Mouse (Mus musculus): ENCODE results near the gene Atg2b. TPM values are rescaled to one million over a fixed set of nuclear protein-coding genes. Genes with fewer than 3 reads are reported as not detected.

Gene Atg2b
- polyA plus RNA-seq, 1 experiment from 2014 or later = 8.4 TPM

- 30% methylated on average over 1 of the region's 1 CpGs for WGBS
- no peak for ATAC-seq (replicated peaks; ENCODE audit: low FRiP score, low read depth)
Observed at GRCm38 (mm10) chr12:105724616-105725015, 39.6 kb upstream of the Atg2b start.

GRCm38 (mm10) chr12:105722657-105723056 lies 37.6 kb upstream of the Atg2b start:
- no peak for ATAC-seq (replicated peaks; ENCODE audit: low FRiP score, low read depth)
- Histone ChIP-seq H3K9me3 (replicated peaks; ENCODE audit: low read length) (no peaks in the 10 kb centered on the region), H3K27ac (no peak overlapping the region), H3K4me3 (replicated peaks; ENCODE audit: low read depth, low read length) (no peak overlapping the region), H3K9ac (ENCODE audit: low read depth, low read length) (no peak overlapping the region), H3K36me3 (ENCODE audit: insufficient read depth, low read length) (no peaks in the 10 kb centered on the region), H3K27me3 (ENCODE audit: insufficient read depth, low read length) (no peaks in the 10 kb centered on the region), H3K4me1 (replicated peaks; ENCODE audit: insufficient read depth, low read length) (no peaks in the 10 kb centered on the region), H3K4me2 (ENCODE audit: low read length) (no peak overlapping the region)
- peak; percentile 86 for DNase-seq (ENCODE audit: low spot score)
- 3% methylated on average over 5 of the region's 5 CpGs for WGBS
- peak; percentile 87 for TF ChIP-seq CTCF (IDR thresholded peaks at IDR 0.05; ENCODE audit: low read depth)

More at GRCm38 (mm10) chr12:105724616-105725015, 39.6 kb upstream of the Atg2b start:
- Histone ChIP-seq H3K4me3 (replicated peaks; ENCODE audit: low read depth, low read length) (no peak overlapping the region), H3K4me1 (replicated peaks; ENCODE audit: insufficient read depth, low read length) (no peaks in the 10 kb centered on the region), H3K4me2 (ENCODE audit: low read length) (no peak overlapping the region), H3K36me3 (ENCODE audit: insufficient read depth, low read length) (no peaks in the 10 kb centered on the region), H3K9ac (ENCODE audit: low read depth, low read length) (no peak overlapping the region), H3K27ac (no peak overlapping the region), H3K9me3 (replicated peaks; ENCODE audit: low read length) (no peaks in the 10 kb centered on the region), H3K27me3 (ENCODE audit: insufficient read depth, low read length) (no peaks in the 10 kb centered on the region)
- no peak for TF ChIP-seq CTCF (IDR thresholded peaks at IDR 0.05; ENCODE audit: low read depth)
- no peak for DNase-seq (ENCODE audit: low spot score)

GRCm38 (mm10) chr12:105721452-105722132 lies 36.6 kb upstream of the Atg2b start:
- WGBS = 63% methylated on average over 14 of the region's 14 CpGs
- Histone ChIP-seq H3K9me3 (replicated peaks; ENCODE audit: low read length) (no peaks in the 10 kb centered on the region), H3K4me3 (replicated peaks; ENCODE audit: low read depth, low read length) (no peak overlapping the region), H3K9ac (ENCODE audit: low read depth, low read length) (no peak overlapping the region), H3K4me2 (ENCODE audit: low read length) (no peak overlapping the region), H3K27me3 (ENCODE audit: insufficient read depth, low read length) (no peaks in the 10 kb centered on the region), H3K27ac (no peak overlapping the region), H3K36me3 (ENCODE audit: insufficient read depth, low read length) (no peaks in the 10 kb centered on the region), H3K4me1 (replicated peaks; ENCODE audit: insufficient read depth, low read length) (no peaks in the 10 kb centered on the region)
- no peak for ATAC-seq (replicated peaks; ENCODE audit: low FRiP score, low read depth)
- no peak for TF ChIP-seq CTCF (IDR thresholded peaks at IDR 0.05; ENCODE audit: low read depth)
- DNase-seq (ENCODE audit: low spot score) = no peak

GRCm38 (mm10) chr12:105720196-105720595 lies 35.2 kb upstream of the Atg2b start:
- Histone ChIP-seq H3K36me3 (ENCODE audit: insufficient read depth, low read length) (no peaks in the 10 kb centered on the region), H3K27ac (no peak overlapping the region), H3K4me3 (replicated peaks; ENCODE audit: low read depth, low read length) (no peak overlapping the region), H3K9me3 (replicated peaks; ENCODE audit: low read length) (no peaks in the 10 kb centered on the region), H3K4me2 (ENCODE audit: low read length) (no peak overlapping the region), H3K27me3 (ENCODE audit: insufficient read depth, low read length) (no peaks in the 10 kb centered on the region), H3K4me1 (replicated peaks; ENCODE audit: insufficient read depth, low read length) (no peaks in the 10 kb centered on the region), H3K9ac (ENCODE audit: low read depth, low read length) (no peak overlapping the region)
- TF ChIP-seq CTCF (IDR thresholded peaks at IDR 0.05; ENCODE audit: low read depth) = no peak
- ATAC-seq (replicated peaks; ENCODE audit: low FRiP score, low read depth) (no peak), DNase-seq (ENCODE audit: low spot score) (no peak)
- 63% methylated on average over 3 of the region's 3 CpGs for WGBS

- TF ChIP-seq CTCF (IDR thresholded peaks at IDR 0.05; ENCODE audit: low read depth) = no peak
- no peaks in the 10 kb centered on the region for H3K36me3 ChIP-seq (ENCODE audit: insufficient read depth, low read length)
- no peaks in the 10 kb centered on the region for H3K9me3 ChIP-seq (replicated peaks; ENCODE audit: low read length)
- no peak for DNase-seq (ENCODE audit: low spot score)
- no peak overlapping the region for H3K27ac ChIP-seq
- no peaks in the 10 kb centered on the region for H3K27me3 ChIP-seq (ENCODE audit: insufficient read depth, low read length)
- ATAC-seq (replicated peaks; ENCODE audit: low FRiP score, low read depth) = no peak
- 65% methylated on average over 17 of the region's 17 CpGs for WGBS
- H3K4me1 ChIP-seq (replicated peaks; ENCODE audit: insufficient read depth, low read length) = no peaks in the 10 kb centered on the region
- H3K9ac ChIP-seq (ENCODE audit: low read depth, low read length) = no peak overlapping the region
- H3K4me3 ChIP-seq (replicated peaks; ENCODE audit: low read depth, low read length) = no peak overlapping the region
- H3K4me2 ChIP-seq (ENCODE audit: low read length) = no peak overlapping the region
Observed at GRCm38 (mm10) chr12:105718616-105719015, 33.6 kb upstream of the Atg2b start.

GRCm38 (mm10) chr12:105705799-105706487 lies 20.9 kb upstream of the Atg2b start, which contains the start of gene Ak7:
TSS of gene Ak7 (plus strand) at chr12:105705976.
- DNase-seq (ENCODE audit: low spot score) = peak; percentile 90
- H3K4me2 ChIP-seq (ENCODE audit: low read length) = peak within 1 kb of the TSS; percentile 53
- peak; percentile 98 for ATAC-seq (replicated peaks; ENCODE audit: low FRiP score, low read depth)
- H3K4me1 ChIP-seq (replicated peaks; ENCODE audit: insufficient read depth, low read length) = peaks cover 4% of the 10 kb centered on the region; the same call in 1 of the 2 replicates
- H3K27me3 ChIP-seq (ENCODE audit: insufficient read depth, low read length) = no peaks in the 10 kb centered on the region
- H3K9ac ChIP-seq (ENCODE audit: low read depth, low read length) = no peak within 1 kb of the TSS
- no peak within 1 kb of the TSS for H3K4me3 ChIP-seq (replicated peaks; ENCODE audit: low read depth, low read length)
- TF ChIP-seq CTCF (IDR thresholded peaks at IDR 0.05; ENCODE audit: low read depth) = no peak
- 9% methylated on average over 22 of the region's 22 CpGs for WGBS
- H3K9me3 ChIP-seq (replicated peaks; ENCODE audit: low read length) = no peaks in the 10 kb centered on the region
- no peaks in the 10 kb centered on the region; the same call in 1 of the 2 replicates for H3K36me3 ChIP-seq (ENCODE audit: insufficient read depth, low read length)
- H3K27ac ChIP-seq = no peak within 1 kb of the TSS

All from kidney, postnatal 0 days (tissue).